Mouse (Mus musculus) embryonic stem cell, embryonic (primary cell): ENCODE results near the gene Olfr875.

Source experiments
- CTCF ChIA-PET, 4 experiments: fragments of 300-600 bp in 2 of 4; fragments of 350-600 bp in 2 of 4; sonication (Branson Sonifier 250); formaldehyde crosslinking; loops; one replicate each; lab custom pipeline; 2022; ENCODE audit warnings: inconsistent platforms in 2 of 4; lab: Charles Lee
- POLR2A ChIA-PET, 4 experiments: fragments of 300-600 bp in 2 of 4; fragments of 350-600 bp in 2 of 4; sonication (Branson Sonifier 250); formaldehyde crosslinking; loops; one replicate each; lab custom pipeline; 2022; ENCODE audit warnings: antibody characterized with exemption in 4 of 4, inconsistent platforms in 1 of 4; lab: Charles Lee

Olfr875 gene

GRCm38 (mm10) chr9:37771759-37772158 lies at the start of gene Olfr875:
TSS of gene Olfr875 (plus strand) at chr9:37771857.
- ChIA-PET CTCF (interaction anchor here in 1 of 4 experiments (0.6 kb wide), 1 partner anchor 17 kb away, joined by 3 read pairs; no protein-coding TSS in a partner anchor), POLR2A (no interaction called here)

GRCm38 (mm10) chr9:37734310-37734709 lies 37.3 kb upstream of the Olfr875 start:
- CTCF ChIA-PET: no interaction called here

GRCm38 (mm10) chr9:37744806-37745205 lies 26.9 kb upstream of the Olfr875 start, which contains the start of gene Olfr874:
TSS of gene Olfr874 (plus strand) at chr9:37745106.
- CTCF ChIA-PET: interaction anchor here in 1 of 4 experiments (0.6 kb wide), 1 partner anchor 55 kb away, joined by 3 read pairs; no protein-coding TSS in a partner anchor
- POLR2A ChIA-PET: no interaction called here

More at GRCm38 (mm10) chr9:37734310-37734709, 37.3 kb upstream of the Olfr875 start:
- POLR2A ChIA-PET: no interaction called here

- ChIA-PET CTCF (interaction anchor here in 1 of 4 experiments (0.8 kb wide), 1 partner anchor 18 kb away, joined by 3 read pairs; no protein-coding TSS in a partner anchor), POLR2A (interaction anchor here in 2 of 4 experiments (0.6 to 2.3 kb wide), 7 partner anchors 10 to 402 kb away, joined by 3 to 8 read pairs (median 7); partner anchors contain the start of genes Tbrg1 (in 2 of the 2) and Ccdc15 (in 1 of the 2))
These were observed 21.2 kb upstream of the Olfr875 start for GRCm38 (mm10) chr9:37750319-37751075.

GRCm38 (mm10) chr9:37751467-37751866 lies 20.2 kb upstream of the Olfr875 start:
- POLR2A ChIA-PET: interaction anchor here in 2 of 4 experiments (1.5 to 2.3 kb wide), 5 partner anchors 10 to 94 kb away, joined by 5 to 8 read pairs (median 7); partner anchors contain the start of gene Tbrg1 (in 2 of the 2)

GRCm38 (mm10) chr9:37752006-37752405 lies 19.7 kb upstream of the Olfr875 start:
- CTCF ChIA-PET: interaction anchor here in 1 of 4 experiments (0.6 kb wide), 1 partner anchor 205 kb away, joined by 13 read pairs; no protein-coding TSS in a partner anchor
- POLR2A ChIA-PET: interaction anchor here in 1 of 4 experiments (1.0 kb wide), 1 partner anchor 31 kb away, joined by 4 read pairs; no protein-coding TSS in a partner anchor

More at GRCm38 (mm10) chr9:37751467-37751866, 20.2 kb upstream of the Olfr875 start:
- CTCF ChIA-PET: no interaction called here

- CTCF ChIA-PET: interaction anchor here in 1 of 4 experiments (0.7 to 0.8 kb wide), 3 partner anchors 9 to 161 kb away, joined by 3 to 4 read pairs (median 3); no protein-coding TSS in a partner anchor
- POLR2A ChIA-PET: interaction anchor here in 2 of 4 experiments (0.6 to 1.9 kb wide), 2 partner anchors 11 to 217 kb away, joined by 3 to 8 read pairs; no protein-coding TSS in a partner anchor
These were observed 9.9 kb upstream of the Olfr875 start for GRCm38 (mm10) chr9:37761728-37762127.

- POLR2A ChIA-PET: interaction anchor here in 1 of 4 experiments (1.9 kb wide), 1 partner anchor 12 kb away, joined by 8 read pairs; no protein-coding TSS in a partner anchor
- CTCF ChIA-PET: interaction anchor here in 2 of 4 experiments (0.6 to 0.8 kb wide), 6 partner anchors 9 to 331 kb away, joined by 3 to 7 read pairs (median 3); no protein-coding TSS in a partner anchor
These were observed 9.1 kb upstream of the Olfr875 start for GRCm38 (mm10) chr9:37762541-37762940.

- ChIA-PET CTCF (interaction anchor here in 1 of 4 experiments (0.6 kb wide), 1 partner anchor 587 kb away, joined by 6 read pairs; no protein-coding TSS in a partner anchor), POLR2A (interaction anchor here in 1 of 4 experiments (1.0 kb wide), 1 partner anchor 12 kb away, joined by 3 read pairs; no protein-coding TSS in a partner anchor)
These were observed 996 bp upstream of the Olfr875 start for GRCm38 (mm10) chr9:37770661-37771060.

- CTCF ChIA-PET: interaction anchor here in 1 of 4 experiments (0.6 kb wide), 1 partner anchor 1504 kb away, joined by 4 read pairs; no protein-coding TSS in a partner anchor
- POLR2A ChIA-PET: interaction anchor here in 3 of 4 experiments (0.6 to 2.1 kb wide), 13 partner anchors 12 to 636 kb away, joined by 3 to 7 read pairs (median 3); partner anchors contain the start of gene Tbrg1 (in 1 of the 3)
These were observed 11.2 kb downstream of the Olfr875 start for GRCm38 (mm10) chr9:37782766-37783260.

GRCm38 (mm10) chr9:37783394-37784387 lies 12.0 kb downstream of the Olfr875 start:
- CTCF ChIA-PET: interaction anchor here in 1 of 4 experiments (0.6 kb wide), 1 partner anchor 1503 kb away, joined by 4 read pairs; no protein-coding TSS in a partner anchor
- POLR2A ChIA-PET: interaction anchor here in 3 of 4 experiments (0.6 to 2.1 kb wide), 14 partner anchors 14 to 995 kb away, joined by 3 to 14 read pairs (median 4); partner anchors contain the start of gene Tbrg1 (in 1 of the 3)

GRCm38 (mm10) chr9:37786411-37786810 lies 14.8 kb downstream of the Olfr875 start:
- CTCF ChIA-PET: no interaction called here
- POLR2A ChIA-PET: no interaction called here

GRCm38 (mm10) chr9:37802055-37802454 lies 30.4 kb downstream of the Olfr875 start:
- ChIA-PET POLR2A (no interaction called here), CTCF (no interaction called here)

GRCm38 (mm10) chr9:37802731-37803130 lies 31.1 kb downstream of the Olfr875 start, which contains the start of gene Olfr876:
TSS of gene Olfr876 (plus strand) at chr9:37803031.
- CTCF ChIA-PET: no interaction called here
- POLR2A ChIA-PET: interaction anchor here in 1 of 4 experiments (0.6 kb wide), 1 partner anchor 20 kb away, joined by 4 read pairs; no protein-coding TSS in a partner anchor

GRCm38 (mm10) chr9:37807235-37807634 lies 35.6 kb downstream of the Olfr875 start:
- ChIA-PET CTCF (interaction anchor here in 1 of 4 experiments (0.6 kb wide), 1 partner anchor 279 kb away, joined by 4 read pairs; the partner anchor contains the start of gene Esam), POLR2A (no interaction called here)

- ChIA-PET POLR2A (no interaction called here), CTCF (no interaction called here)
These were observed 36.8 kb downstream of the Olfr875 start for GRCm38 (mm10) chr9:37808456-37808855.

- ChIA-PET POLR2A (no interaction called here), CTCF (no interaction called here)
These were observed 37.3 kb downstream of the Olfr875 start for GRCm38 (mm10) chr9:37808976-37809375.
